Mouse (Mus musculus) adrenal gland, postnatal 10 days (tissue): ENCODE measurements around the gene Axin1. TPM values are rescaled to one million over a fixed set of nuclear protein-coding genes. Genes with fewer than 3 reads are reported as not detected.
A peak's percentile ranks its signal among the peaks of the same experiment; 100 is the strongest.
"Not testable (repeated sequence)": the region's sequence is repeated elsewhere in the genome, so short reads cannot be mapped to it uniquely, and the experiment has no call there.

Experiments used
- DNase-seq: peaks from one replicate; pipeline ENCODE4 v3.0.0; 2021; ENCODE audit warnings: mixed read lengths
- total RNA-seq, 2 experiments: library from RNA; stranded (reverse); gene quantifications; 2 replicates each; pipeline ENCODE4 v1.2.3; 2021

Axin1 gene
- total RNA-seq, 2 experiments from 2014 or later: 35.0 to 38.9 TPM

- DNase-seq: peak; percentile 69
Measured at GRCm38 (mm10) chr17:26119766-26120710, 18.4 kb upstream of the Axin1 start.

GRCm38 (mm10) chr17:26122431-26123140, 15.9 kb upstream of the Axin1 start:
- DNase-seq: no peak

- DNase-seq: peak; percentile 95
Measured at GRCm38 (mm10) chr17:26123267-26123684, 15.2 kb upstream of the Axin1 start, which contains the start of gene Mrpl28. TSS of gene Mrpl28 (plus strand) at chr17:26123500.

GRCm38 (mm10) chr17:26124560-26124959, 13.9 kb upstream of the Axin1 start:
- DNase-seq: no peak

GRCm38 (mm10) chr17:26125226-26125625, 13.3 kb upstream of the Axin1 start:
- DNase-seq: no peak

- DNase-seq: no peak
Measured at GRCm38 (mm10) chr17:26131062-26131732, 7.3 kb upstream of the Axin1 start.

GRCm38 (mm10) chr17:26131856-26132853, 6.3 kb upstream of the Axin1 start:
- no peak for DNase-seq

GRCm38 (mm10) chr17:26137106-26137750, 1.3 kb upstream of the Axin1 start:
- DNase-seq: no peak

GRCm38 (mm10) chr17:26137751-26138130, 747 bp upstream of the Axin1 start:
- no peak for DNase-seq

GRCm38 (mm10) chr17:26138901-26139381, 453 bp downstream of the Axin1 start:
- peak; percentile 73 for DNase-seq

- DNase-seq: no peak
Measured at GRCm38 (mm10) chr17:26142796-26143195, 4.3 kb downstream of the Axin1 start.

- DNase-seq: no peak
Measured at GRCm38 (mm10) chr17:26143386-26143785, 4.9 kb downstream of the Axin1 start.

- DNase-seq: no peak
Measured at GRCm38 (mm10) chr17:26149056-26149455, 10.6 kb downstream of the Axin1 start.

- no peak for DNase-seq
Measured at GRCm38 (mm10) chr17:26151886-26152630, 13.6 kb downstream of the Axin1 start.

- no peak for DNase-seq
Measured at GRCm38 (mm10) chr17:26162736-26163135, 24.2 kb downstream of the Axin1 start.

- no peak for DNase-seq
Measured at GRCm38 (mm10) chr17:26168039-26168438, 29.6 kb downstream of the Axin1 start.

GRCm38 (mm10) chr17:26175248-26175647, 36.8 kb downstream of the Axin1 start:
- DNase-seq: not testable (repeated sequence)

- DNase-seq: no peak
Measured at GRCm38 (mm10) chr17:26178611-26179010, 40.1 kb downstream of the Axin1 start.

GRCm38 (mm10) chr17:26181179-26181578, 42.7 kb downstream of the Axin1 start:
- DNase-seq: no peak

- DNase-seq: no peak
Measured at GRCm38 (mm10) chr17:26187592-26187991, 49.1 kb downstream of the Axin1 start.
